Mouse (Mus musculus) cerebellum, postnatal 4 days (tissue): Measurements from ENCODE around the gene Eef1akmt3.
A peak's percentile ranks its signal among the peaks of the same experiment; 100 is the strongest.
"Not testable (repeated sequence)": the region's sequence is repeated elsewhere in the genome, so short reads cannot be mapped to it uniquely, and the experiment has no call there.

Experiments
- DNase-seq, 2 experiments: peaks; one replicate each; pipeline ENCODE4 v3.0.0; 2022; ENCODE audit warnings: low spot score in 2 of 2, mixed read lengths in 1 of 2

The Eef1akmt3 gene

DNA sequence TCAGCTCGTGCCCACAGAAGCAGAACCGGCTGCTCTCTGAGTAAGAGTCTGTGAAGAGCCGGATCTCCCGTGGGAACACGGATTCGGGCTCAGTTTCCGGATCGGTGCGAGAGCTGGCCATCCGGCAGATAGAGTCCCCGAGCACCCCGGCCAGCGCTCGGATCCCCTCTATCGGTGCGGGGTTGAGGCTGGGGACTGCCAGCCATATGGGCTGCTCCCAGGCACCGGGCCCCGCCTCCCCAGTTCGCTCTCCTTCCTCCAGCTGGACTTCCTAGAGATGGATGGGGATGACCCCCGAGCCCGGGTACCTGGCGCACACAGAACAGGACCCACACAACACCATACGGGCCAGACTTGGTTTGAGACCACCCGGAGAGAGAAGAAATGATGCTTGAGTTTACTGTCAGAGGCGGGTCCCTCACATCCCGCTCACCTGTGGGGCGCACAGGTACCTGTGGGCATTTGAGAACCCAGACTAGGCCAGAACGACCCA, at the start of gene Eef1akmt3, which contains the start of gene Mettl1:
Gene Eef1akmt3, minus strand, starts transcription at position 240 of the 493 bp plus-strand sequence.
Gene Mettl1, plus strand, starts transcription at position 141 of the 493 bp plus-strand sequence.
- peak in 1 of 2 experiments; percentile 38 for DNase-seq

- no peak for DNase-seq
Observed at GRCm38 (mm10) chr10:127090560-127091411, 49.5 kb upstream of the Eef1akmt3 start.

DNA sequence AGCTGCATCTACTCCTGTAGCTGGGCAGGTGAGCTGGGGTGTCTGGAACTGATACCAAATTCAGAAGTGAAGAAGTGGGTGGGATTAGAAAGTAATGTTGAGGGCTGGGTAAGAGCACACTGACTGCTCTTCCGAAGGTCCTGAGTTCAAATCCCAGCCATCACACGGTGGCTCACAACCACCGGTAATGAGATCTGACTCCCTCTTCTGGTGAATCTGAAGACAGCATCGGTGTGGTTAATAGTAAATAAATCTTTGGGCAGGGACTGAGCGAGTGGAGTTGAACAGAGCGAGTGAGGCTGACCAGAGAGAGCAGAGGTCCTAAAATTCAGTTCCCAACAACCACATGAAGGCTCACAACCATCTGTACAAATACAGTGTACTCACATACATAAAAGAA, 44.3 kb upstream of the Eef1akmt3 start:
- DNase-seq: no peak

- DNase-seq: no peak
Observed at GRCm38 (mm10) chr10:127085052-127085451, 43.7 kb upstream of the Eef1akmt3 start.

GRCm38 (mm10) chr10:127083915-127084306, 42.6 kb upstream of the Eef1akmt3 start:
- DNase-seq: no peak

- DNase-seq: no peak
Observed at GRCm38 (mm10) chr10:127083292-127083914, 42.1 kb upstream of the Eef1akmt3 start.

DNA sequence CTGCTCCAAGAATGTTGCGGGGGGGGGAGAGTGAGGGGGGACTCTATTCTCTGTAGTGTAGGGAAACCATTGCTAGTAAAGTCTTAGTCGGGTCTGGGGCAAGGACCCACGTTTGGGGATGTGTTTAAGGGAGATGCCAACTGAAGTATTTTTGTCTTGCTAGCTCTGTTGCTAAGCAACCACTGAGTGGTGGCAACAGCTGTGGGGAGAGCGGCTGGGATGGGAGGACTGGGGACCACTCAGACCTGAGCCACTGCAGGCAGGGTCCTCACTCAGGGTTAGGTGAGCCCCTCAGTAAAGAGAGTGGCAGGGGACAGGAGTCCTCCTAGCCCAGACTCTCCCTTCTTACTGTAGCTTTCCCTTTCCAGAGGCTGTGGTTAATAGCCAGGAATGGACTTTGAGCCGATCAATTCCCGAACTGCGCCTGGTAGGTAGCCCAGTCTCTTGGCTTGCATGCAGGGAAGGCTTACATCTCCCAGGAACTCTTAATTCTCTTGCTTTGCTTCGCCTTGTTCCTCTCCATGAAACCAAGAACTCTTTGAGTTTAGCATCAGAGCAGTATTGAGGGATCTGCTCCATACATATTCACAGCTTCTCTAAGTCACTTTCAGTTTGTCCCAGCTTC, 40.8 kb upstream of the Eef1akmt3 start:
- DNase-seq: no peak

GRCm38 (mm10) chr10:127080901-127081780, 39.8 kb upstream of the Eef1akmt3 start:
- no peak for DNase-seq

GRCm38 (mm10) chr10:127079665-127080391, 38.5 kb upstream of the Eef1akmt3 start:
- no peak for DNase-seq

DNA sequence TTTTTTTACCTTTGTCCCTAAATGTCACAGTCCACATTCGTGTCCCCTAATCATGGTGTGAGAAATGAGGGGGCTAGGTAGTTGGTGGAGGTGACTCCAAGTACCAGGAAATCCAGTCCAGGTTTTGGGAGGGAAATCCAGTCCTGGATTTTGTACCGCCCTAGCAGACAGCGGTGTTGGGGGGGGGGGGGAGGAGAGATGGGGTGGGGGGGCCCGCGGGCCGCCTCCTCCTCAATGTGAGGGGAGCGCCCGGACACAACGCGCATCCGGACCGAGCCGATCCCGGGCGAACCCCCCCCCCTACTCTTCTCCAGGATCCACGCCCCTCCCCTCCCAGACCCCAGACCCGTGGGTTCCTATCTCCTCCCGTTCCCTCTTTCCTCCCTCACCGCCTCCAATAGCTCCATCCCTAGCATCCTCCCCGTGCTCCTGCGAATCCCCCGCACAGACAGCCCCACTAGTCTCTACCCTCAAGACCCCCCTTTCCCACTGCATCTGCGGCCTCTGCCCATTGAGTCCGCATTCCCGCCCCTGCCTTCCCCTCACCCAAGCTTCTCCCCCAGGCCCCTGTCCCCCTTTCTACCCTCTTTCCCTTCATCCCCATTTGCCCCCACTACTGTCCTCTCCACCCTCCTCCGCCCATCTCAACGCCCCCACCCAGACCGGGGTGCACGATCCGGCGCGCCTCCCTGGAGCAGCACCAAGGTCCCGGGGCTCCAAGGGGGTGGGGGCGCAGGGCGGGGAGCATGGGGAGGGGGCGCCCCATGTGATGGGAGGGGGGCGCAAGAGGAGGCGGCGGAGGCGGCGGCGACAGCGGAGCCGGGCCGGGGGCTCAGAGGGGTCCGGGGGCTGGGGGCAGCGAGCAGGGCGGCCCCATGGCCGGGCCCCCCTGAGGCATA, 37.6 kb upstream of the Eef1akmt3 start:
- DNase-seq: peak in 1 of 2 experiments; percentile 61

GRCm38 (mm10) chr10:127078001-127078676, 36.8 kb upstream of the Eef1akmt3 start:
- no peak for DNase-seq

- DNase-seq: no peak
Observed at GRCm38 (mm10) chr10:127077515-127077914, 36.2 kb upstream of the Eef1akmt3 start.

DNA sequence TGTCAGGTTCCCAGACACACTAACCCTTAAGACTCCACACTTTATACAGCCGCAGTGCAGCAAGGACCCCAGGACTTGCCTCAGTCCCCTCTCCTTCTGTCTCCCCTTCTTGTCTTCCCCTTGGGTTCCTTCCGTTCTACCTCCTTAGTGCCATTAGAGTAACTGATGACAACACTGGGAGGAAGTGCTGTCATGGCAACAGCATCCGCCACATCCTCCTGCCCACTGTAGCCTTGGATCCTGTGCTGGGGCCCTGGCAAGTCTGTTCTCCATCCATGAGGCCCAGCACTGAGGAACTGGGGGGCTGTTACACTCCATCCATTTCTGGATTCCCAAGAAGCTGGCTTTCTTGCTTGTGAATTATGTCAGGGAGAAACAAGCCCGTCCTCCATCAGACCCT, 34.8 kb upstream of the Eef1akmt3 start:
- DNase-seq: no peak

DNA sequence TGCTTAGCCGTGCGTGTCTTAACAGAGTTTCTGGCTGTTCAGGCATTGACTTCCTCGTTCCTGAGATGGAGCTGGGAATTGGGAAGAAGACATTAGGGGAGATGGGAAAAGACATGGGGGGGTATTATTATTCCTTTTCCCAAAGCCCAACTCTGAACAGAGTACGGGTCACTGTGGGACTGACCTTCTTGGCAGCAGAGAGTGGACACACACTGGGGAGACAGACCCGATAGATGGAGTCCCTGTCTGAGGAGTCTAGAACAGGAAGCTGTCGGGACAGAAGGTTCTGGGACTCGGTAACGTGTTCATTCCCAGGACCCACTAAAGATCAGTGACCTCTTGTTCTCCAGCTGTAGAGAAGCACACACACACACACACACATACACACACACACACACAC, 34.3 kb upstream of the Eef1akmt3 start:
- no peak for DNase-seq

DNA sequence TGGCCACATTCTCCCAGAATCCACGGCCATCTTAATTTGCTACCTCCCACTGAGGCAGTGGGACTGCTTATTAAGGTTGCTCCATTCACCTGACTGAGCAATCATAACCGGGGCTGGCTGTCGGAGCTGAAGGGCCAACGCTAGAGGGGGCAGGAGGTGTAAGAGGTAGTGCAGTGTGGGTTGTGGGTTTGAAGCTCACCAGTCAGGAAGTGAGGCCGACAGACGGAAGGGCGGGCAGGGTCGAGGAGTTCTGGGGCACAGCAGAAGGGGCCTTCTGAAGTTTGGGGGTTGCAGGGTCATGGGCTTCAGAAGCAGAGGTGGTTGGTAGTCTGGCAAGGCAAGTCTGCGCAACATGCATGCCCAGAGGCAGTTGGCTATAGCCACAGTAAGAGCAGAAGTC, 33.8 kb upstream of the Eef1akmt3 start, which contains the start of gene Agap2:
Gene Agap2, plus strand, starts transcription at position 205 of the 400 bp plus-strand sequence.
- DNase-seq: no peak

DNA sequence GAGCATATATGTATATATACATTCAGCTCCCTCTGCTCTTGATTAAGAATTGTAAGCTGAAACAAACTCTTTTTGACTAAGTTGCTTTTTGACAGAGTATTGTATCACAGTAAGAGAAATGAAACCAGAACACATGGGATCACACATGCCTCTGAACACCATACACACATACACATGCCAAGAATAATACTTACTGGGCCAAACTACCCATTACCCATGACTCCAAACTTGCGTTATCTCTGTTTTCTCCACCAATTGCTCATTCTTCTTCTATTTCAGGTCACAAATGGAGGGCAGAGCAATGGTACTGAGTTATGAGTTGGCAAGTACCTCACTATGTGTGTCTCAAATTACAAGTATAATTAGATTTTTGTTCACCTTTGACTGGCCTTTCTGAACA, 32.7 kb upstream of the Eef1akmt3 start:
- no peak for DNase-seq

- DNase-seq: not testable (repeated sequence)
Observed at GRCm38 (mm10) chr10:127072969-127073368, 31.7 kb upstream of the Eef1akmt3 start.

DNA sequence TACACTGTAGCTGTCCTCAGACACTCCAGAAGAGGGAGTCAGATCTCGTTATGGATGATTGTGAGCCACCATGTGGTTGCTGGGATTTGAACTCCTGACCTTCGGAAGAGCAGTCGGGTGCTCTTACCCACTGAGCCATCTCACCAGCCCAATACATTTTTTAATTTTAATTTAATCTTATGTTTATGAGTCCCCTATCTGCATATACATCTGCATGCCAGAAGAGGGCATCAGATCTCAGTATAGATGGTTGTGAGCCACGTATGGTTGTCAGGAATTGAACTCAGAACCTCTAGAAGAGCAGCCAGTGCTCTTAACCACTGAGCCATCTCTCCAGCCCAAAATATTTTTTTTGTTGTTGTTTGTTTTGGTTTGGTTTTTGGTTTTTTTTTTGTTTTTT, 31.0 kb upstream of the Eef1akmt3 start:
- DNase-seq: not testable (repeated sequence)

DNA sequence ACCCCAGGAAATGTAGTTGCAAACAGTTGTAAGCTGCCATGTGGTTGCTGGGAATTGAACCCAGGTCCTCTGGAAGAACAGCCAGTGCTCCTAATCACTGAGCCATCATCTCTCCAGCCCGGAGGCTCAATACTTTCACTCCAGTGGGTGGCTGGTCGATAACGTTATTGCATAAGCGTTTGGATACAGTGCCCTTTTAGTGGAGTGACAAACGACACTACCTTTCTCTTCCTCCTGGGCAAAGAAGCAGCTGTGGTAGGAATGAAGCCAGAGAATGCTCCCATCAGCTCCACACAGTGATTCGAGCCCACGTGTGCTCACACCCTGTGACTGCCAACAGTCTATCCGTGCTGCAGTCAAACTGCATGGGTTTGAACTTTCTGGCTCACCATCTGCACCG, 29.9 kb upstream of the Eef1akmt3 start:
- no peak for DNase-seq
